Mouse (Mus musculus) forebrain, embryonic 13.5 days (tissue): ENCODE results near the gene Vps35l. TPM values are rescaled to one million over a fixed set of nuclear protein-coding genes. Genes with fewer than 3 reads are reported as not detected.
A peak's percentile ranks its signal among the peaks of the same experiment; 100 is the strongest.

Experiments used
- ATAC-seq: fragments of 200-750 bp; cut with Nextera tagmentation; 2 replicates; pipeline ENCODE4 v1.8.0; 2017
- H3K27ac ChIP-seq: fragments of 300-500 bp; sonication (generic); 2 replicates; pipeline ENCODE4 v1.5.1; 2015; ENCODE audit warnings: inconsistent platforms, mild to moderate bottlenecking, moderate library complexity
- H3K27me3 ChIP-seq: fragments of 300-500 bp; sonication (generic); 2 replicates; pipeline ENCODE4 v1.6.1; 2015; ENCODE audit warnings: mild to moderate bottlenecking, inconsistent platforms
- H3K36me3 ChIP-seq: fragments of 300-500 bp; sonication (generic); 2 replicates; pipeline ENCODE4 v1.6.1; 2015; ENCODE audit warnings: mild to moderate bottlenecking, inconsistent platforms; ENCODE audit not compliant: poor library complexity, severe bottlenecking
- H3K4me1 ChIP-seq: fragments of 300-500 bp; sonication (generic); 2 replicates; pipeline ENCODE4 v1.6.1; 2015; ENCODE audit warnings: inconsistent platforms
- H3K4me2 ChIP-seq: fragments of 300-500 bp; sonication (generic); 2 replicates; pipeline ENCODE4 v1.6.1; 2015; ENCODE audit warnings: inconsistent platforms, mild to moderate bottlenecking, moderate library complexity
- H3K4me3 ChIP-seq: fragments of 300-500 bp; sonication (generic); 2 replicates; pipeline ENCODE4 v1.5.1; 2015; ENCODE audit warnings: mild to moderate bottlenecking, inconsistent platforms
- H3K9ac ChIP-seq: fragments of 300-500 bp; sonication (generic); 2 replicates; pipeline ENCODE4 v1.6.1; 2015; ENCODE audit warnings: mild to moderate bottlenecking, inconsistent platforms
- H3K9me3 ChIP-seq: fragments of 300-500 bp; sonication (generic); replicated peaks from 2 replicates; pipeline ENCODE4 v1.6.1; 2016; ENCODE audit warnings: inconsistent platforms
- WGBS: fragments of 180-500 bp; shearing (Covaris S2); methylation state at CpG from one replicate; pipeline ENCODE4 v1.1.7; 2015; 5-methylcytosine and 5-hydroxymethylcytosine counted together
- polyA plus RNA-seq: library from polyadenylated mRNA; unstranded; fragments of >200 nt; fragmentation: Nextera tagmentation; extraction: Ambion mirVana; gene quantifications from 2 replicates; pipeline ENCODE4 v1.2.1, GENCODE M21; 2015

Gene Vps35l
- polyA plus RNA-seq, 1 experiment from 2014 or later, result 84.2 TPM

DNA sequence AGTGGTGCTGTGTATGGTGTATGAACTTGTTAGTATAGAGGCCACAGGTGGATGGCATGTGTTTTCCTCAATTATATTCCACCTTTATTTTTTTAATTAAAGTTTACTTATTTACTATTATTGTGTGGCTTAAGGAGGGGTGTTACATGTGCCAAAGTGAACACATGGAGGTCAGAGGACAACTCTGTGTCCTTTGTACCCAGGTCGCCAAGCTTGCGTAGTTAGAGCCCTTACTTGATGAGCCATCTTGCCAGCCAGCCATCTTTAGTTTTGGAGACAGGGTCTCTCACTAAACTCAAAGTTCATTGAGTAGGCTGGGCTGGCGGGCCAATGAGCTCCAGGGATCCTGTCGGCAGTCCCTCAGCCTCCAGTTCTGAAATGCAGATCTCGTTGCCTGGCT lies 47.3 kb downstream of the Vps35l start:
- WGBS, result 93% methylated on average over 5 of the region's 5 CpGs
- no peak overlapping the region for H3K4me2 ChIP-seq
- H3K36me3 ChIP-seq, result peaks cover 51% of the 10 kb centered on the region
- no peaks in the 10 kb centered on the region for H3K27me3 ChIP-seq
- no peak for ATAC-seq
- H3K4me1 ChIP-seq, result no peaks in the 10 kb centered on the region
- no peak overlapping the region for H3K27ac ChIP-seq
- H3K9me3 ChIP-seq, result no peaks in the 10 kb centered on the region
- H3K4me3 ChIP-seq, result no peak overlapping the region
- no peak overlapping the region for H3K9ac ChIP-seq

DNA sequence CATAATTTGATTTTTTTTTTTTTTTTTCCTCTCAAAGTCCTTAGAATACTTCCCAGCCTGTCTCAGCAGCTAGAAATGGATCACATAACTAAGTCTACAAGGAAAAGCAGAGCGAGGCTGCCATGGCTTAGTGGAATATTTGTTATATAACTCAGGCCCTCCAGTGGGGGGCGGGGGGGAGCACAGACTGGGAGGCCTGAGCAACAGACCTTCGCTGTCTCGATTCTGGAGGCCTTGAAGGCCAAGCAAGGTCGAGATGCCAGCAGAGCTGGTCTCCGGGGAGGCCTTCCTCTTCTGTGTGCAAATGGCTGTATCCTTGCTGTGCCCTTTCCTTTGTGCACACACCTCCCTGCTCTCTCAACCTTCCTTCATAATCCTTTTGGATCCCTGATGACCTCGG lies 48.5 kb downstream of the Vps35l start:
- ATAC-seq, result no peak
- Histone ChIP-seq H3K4me3 (no peak overlapping the region), H3K9me3 (no peaks in the 10 kb centered on the region), H3K4me1 (no peaks in the 10 kb centered on the region), H3K27ac (no peak overlapping the region), H3K9ac (no peak overlapping the region), H3K4me2 (no peak overlapping the region), H3K36me3 (peaks cover 52% of the 10 kb centered on the region), H3K27me3 (no peaks in the 10 kb centered on the region)
- WGBS, result 59% methylated on average over 7 of the region's 7 CpGs

DNA sequence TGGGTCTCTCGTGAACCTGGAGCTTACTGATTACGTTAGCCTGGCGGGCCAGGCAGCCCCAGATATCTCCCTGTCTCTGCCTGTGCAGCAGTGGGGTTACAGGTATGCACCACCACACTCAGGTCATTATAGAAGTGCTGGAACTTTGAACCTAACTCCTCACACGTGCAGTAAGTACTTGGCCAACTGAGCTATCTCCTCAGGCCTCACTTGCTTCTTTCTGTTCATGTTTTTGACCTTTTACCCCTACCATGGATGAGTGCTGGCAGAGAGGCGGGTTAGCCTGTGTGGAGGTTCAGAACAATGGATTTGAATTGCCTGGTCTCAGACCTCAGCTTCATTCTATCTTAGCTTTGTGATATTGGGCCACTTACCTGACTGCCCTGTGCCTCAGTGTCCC lies 50.3 kb downstream of the Vps35l start:
- H3K27ac ChIP-seq, result no peak overlapping the region
- no peaks in the 10 kb centered on the region for H3K27me3 ChIP-seq
- no peak overlapping the region for H3K9ac ChIP-seq
- H3K4me1 ChIP-seq, result no peaks in the 10 kb centered on the region
- 90% methylated on average over 5 of the region's 5 CpGs for WGBS
- H3K36me3 ChIP-seq, result peaks cover 53% of the 10 kb centered on the region
- no peaks in the 10 kb centered on the region for H3K9me3 ChIP-seq
- H3K4me3 ChIP-seq, result no peak overlapping the region
- no peak overlapping the region for H3K4me2 ChIP-seq
- no peak for ATAC-seq

DNA sequence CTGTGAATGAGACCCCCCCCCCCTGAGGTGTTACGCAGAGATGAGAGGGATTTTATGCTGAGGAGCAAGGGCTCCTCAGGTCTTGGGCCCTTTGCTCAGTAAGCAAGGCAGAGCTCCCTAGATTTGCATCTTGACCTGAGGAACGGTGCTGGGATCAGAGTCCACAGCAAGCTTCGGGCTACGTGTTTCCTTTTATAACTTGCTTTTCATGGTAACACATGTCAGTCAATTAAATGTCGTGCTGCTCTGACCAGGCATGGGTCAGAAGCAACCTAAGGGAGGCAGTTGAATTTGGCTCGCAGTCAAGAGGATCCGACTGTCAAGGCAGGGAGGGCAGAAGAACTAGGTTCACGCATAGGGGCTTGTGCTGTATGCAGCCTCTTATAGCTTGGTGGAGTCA lies 53.9 kb downstream of the Vps35l start:
- no peak for ATAC-seq
- H3K9me3 ChIP-seq, result no peaks in the 10 kb centered on the region
- H3K4me2 ChIP-seq, result no peak overlapping the region
- H3K27me3 ChIP-seq, result no peaks in the 10 kb centered on the region
- no peak overlapping the region for H3K4me3 ChIP-seq
- no peak overlapping the region for H3K9ac ChIP-seq
- H3K4me1 ChIP-seq, result no peaks in the 10 kb centered on the region
- no peak overlapping the region for H3K27ac ChIP-seq
- WGBS, result 85% methylated on average over 8 of the region's 8 CpGs
- H3K36me3 ChIP-seq, result peaks cover 67% of the 10 kb centered on the region

DNA sequence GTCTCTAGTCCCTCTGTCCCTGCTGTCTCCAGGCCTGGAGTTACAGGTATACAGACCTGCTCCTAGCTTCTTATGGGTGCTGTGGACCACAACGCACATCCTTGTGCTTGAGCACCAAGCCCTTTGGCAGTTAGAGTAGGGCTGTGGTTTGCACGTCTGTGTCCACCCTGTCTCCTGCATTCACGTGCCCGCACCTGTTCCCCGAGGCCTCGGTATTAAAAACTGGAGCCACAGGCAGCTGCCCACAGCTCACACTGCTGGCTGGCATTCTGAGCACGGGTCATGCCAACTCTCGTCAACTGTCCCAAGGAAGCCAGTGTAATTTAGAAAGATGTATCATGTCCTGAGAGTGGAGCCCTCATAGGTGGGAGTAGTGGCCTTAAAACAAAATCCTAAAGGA lies 55.8 kb downstream of the Vps35l start:
- H3K9ac ChIP-seq, result no peak overlapping the region
- no peaks in the 10 kb centered on the region for H3K4me1 ChIP-seq
- no peaks in the 10 kb centered on the region for H3K27me3 ChIP-seq
- 93% methylated on average over 8 of the region's 8 CpGs for WGBS
- H3K27ac ChIP-seq, result no peak overlapping the region
- no peak overlapping the region for H3K4me3 ChIP-seq
- H3K36me3 ChIP-seq, result peaks cover 78% of the 10 kb centered on the region
- H3K4me2 ChIP-seq, result no peak overlapping the region
- no peaks in the 10 kb centered on the region for H3K9me3 ChIP-seq
- ATAC-seq, result no peak

DNA sequence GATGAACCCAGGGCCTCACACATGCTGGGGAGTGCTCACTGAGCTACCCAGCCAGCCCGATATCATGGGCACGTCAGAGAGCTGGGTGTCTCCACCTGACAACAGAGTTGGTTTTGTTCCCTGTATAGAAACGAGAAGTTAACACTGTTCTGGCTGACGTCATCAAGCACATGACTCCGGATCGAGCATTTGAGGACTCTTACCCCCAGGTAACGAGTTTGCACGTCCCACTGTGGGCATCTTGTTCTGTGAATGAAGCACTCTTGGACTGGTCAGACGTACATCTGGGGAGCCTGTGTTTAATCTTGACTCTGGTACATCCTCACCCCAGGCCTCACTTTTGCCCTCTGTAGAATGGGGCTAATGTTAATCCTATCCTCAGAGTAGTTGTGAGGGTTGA lies 56.8 kb downstream of the Vps35l start:
- whole genome bisulfite sequencing, result 87% methylated on average over 9 of the region's 9 CpGs
- ATAC-seq, result no peak

DNA sequence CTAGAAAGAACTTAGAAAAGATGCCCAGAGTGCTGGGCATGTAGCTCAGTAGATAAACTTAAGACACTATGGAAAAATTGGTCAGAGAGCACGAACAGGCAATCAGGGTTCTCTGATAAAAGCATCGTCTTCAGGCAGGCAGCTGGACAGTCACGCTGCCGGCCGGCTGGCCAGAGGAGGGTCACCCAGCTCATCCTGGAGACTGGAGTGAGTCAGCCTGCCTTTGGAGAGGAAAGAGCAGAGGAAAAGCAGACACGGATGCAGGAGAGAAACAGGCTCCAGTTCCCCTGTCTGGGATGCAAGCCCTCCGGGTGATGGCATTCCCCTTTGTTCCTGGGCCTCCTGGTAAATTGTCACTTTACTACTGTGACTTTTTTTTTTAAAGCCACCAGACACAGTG lies 57.6 kb downstream of the Vps35l start:
- H3K4me3 ChIP-seq, result no peak overlapping the region
- H3K36me3 ChIP-seq, result peaks cover 74% of the 10 kb centered on the region
- ATAC-seq, result no peak
- H3K9ac ChIP-seq, result no peak overlapping the region
- no peaks in the 10 kb centered on the region for H3K4me1 ChIP-seq
- no peaks in the 10 kb centered on the region for H3K27me3 ChIP-seq
- WGBS, result 90% methylated on average over 7 of the region's 7 CpGs
- H3K9me3 ChIP-seq, result no peaks in the 10 kb centered on the region
- H3K4me2 ChIP-seq, result no peak overlapping the region
- H3K27ac ChIP-seq, result no peak overlapping the region

More for the DNA sequence above, 56.8 kb downstream of the Vps35l start:
- Histone ChIP-seq H3K36me3 (peaks cover 74% of the 10 kb centered on the region), H3K27me3 (no peaks in the 10 kb centered on the region), H3K27ac (no peak overlapping the region), H3K9ac (no peak overlapping the region), H3K4me3 (no peak overlapping the region), H3K4me1 (no peaks in the 10 kb centered on the region), H3K4me2 (no peak overlapping the region), H3K9me3 (no peaks in the 10 kb centered on the region)

DNA sequence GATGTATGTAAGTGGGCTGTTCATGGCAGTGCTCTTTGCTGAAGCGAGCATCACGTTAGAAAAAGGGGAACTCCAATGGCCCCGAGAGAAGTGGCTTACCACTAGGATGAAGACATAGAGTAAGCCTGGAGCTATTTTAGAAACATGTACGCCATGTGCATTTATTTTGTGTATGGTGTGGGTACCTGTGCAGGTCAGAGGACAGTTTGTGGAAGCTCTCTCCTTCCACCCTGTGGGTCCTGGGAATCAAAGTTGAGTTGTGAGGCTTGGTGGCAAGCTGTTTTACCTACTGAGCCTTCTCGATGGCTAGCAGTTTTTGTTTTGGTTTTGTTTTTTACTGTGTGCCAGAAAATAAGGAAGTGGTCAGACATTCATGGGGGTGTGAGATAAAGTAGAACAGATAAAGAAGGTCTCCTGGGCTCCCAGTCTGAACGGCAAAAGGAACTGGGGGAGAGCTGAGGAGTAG lies 58.1 kb downstream of the Vps35l start:
- no peak overlapping the region for H3K4me2 ChIP-seq
- H3K9me3 ChIP-seq, result no peaks in the 10 kb centered on the region
- no peak for ATAC-seq
- H3K27me3 ChIP-seq, result no peaks in the 10 kb centered on the region
- H3K4me1 ChIP-seq, result no peaks in the 10 kb centered on the region
- H3K36me3 ChIP-seq, result peaks cover 74% of the 10 kb centered on the region
- H3K9ac ChIP-seq, result no peak overlapping the region
- no peak overlapping the region for H3K27ac ChIP-seq
- WGBS, result 91% methylated on average over 6 of the region's 6 CpGs
- no peak overlapping the region for H3K4me3 ChIP-seq

DNA sequence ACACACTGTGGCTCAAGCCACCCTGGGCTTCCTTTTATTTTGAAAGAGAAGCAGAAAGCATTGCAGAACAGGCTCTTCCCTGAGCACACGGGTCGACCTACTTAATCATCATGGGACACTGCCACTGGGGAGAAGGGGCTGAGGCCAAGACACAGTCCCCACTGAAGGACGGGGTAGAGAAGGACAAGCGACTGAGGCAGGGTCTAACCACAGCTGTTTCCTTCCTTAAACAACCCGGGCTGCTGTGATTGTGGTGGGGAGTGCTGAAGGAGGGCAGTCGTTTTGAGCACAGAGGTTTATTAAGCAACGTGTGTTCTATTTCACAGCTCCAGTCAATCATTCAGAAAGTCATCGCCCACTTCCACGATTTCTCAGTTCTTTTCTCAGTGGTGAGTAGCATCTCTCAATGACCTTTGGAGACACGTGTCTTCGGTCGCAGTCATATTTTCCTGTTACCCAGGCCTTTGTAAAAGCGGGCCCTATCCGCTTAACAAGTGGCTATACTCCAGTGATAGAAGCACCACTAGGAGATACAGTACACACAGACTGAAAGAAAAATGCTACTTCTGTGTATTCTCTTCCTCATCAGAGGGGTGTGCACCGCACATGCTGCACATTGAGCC lies 60.2 kb downstream of the Vps35l start:
- H3K9me3 ChIP-seq, result no peaks in the 10 kb centered on the region
- no peak overlapping the region for H3K4me3 ChIP-seq
- no peak overlapping the region; the same call in 1 of the 2 replicates for H3K27ac ChIP-seq
- H3K27me3 ChIP-seq, result no peaks in the 10 kb centered on the region
- peaks cover 77% of the 10 kb centered on the region for H3K36me3 ChIP-seq
- ATAC-seq, result no peak
- 90% methylated on average over 15 of the region's 15 CpGs for WGBS
- no peaks in the 10 kb centered on the region for H3K4me1 ChIP-seq
- no peak overlapping the region for H3K9ac ChIP-seq
- no peak overlapping the region for H3K4me2 ChIP-seq

DNA sequence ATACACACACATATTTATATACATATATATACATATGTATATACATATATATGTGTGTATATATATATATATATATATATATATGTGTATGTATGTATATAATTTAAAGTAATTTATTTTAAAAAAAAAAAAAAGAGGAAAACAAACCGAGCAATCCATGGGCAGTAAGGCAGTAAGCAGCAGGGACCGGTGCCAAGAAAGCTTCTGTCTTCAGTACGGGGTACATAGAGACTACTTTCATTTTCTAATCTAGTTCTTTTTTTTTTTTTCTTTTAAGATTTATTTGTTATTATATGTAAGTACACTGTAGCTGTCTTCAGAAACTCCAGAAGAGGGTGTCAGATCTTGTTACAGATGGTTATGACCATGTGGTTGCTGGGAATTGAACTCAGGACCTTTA lies 61.8 kb downstream of the Vps35l start:
- Histone ChIP-seq H3K27me3 (no peaks in the 10 kb centered on the region), H3K9ac (no peak overlapping the region), H3K36me3 (peaks cover 72% of the 10 kb centered on the region), H3K27ac (no peak overlapping the region), H3K4me1 (peaks cover 5% of the 10 kb centered on the region; the same call in 1 of the 2 replicates), H3K4me3 (no peak overlapping the region), H3K4me2 (no peak overlapping the region), H3K9me3 (no peaks in the 10 kb centered on the region)
- whole genome bisulfite sequencing, result 90% methylated on average over 3 of the region's 3 CpGs
- no peak for ATAC-seq

DNA sequence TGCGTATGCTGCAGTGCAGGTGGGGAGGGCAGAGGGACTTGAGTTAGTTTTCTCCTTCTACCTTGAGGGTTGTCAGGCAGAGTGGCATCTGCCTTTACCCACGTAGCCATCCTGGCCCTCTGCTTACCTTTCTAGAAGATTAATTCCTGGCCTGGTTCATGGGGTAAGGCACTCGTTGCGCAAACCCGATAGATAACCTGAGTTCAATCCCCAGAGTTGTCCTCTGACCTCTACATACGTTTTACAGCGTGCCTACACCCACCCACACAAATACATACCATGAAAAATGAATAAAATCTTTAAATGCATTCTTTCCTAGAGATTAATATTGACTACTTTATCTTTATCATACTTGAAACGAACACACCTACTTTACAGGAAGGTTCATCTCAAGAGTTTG lies 63.4 kb downstream of the Vps35l start:
- peaks cover 64% of the 10 kb centered on the region for H3K36me3 ChIP-seq
- WGBS, result 95% methylated on average over 8 of the region's 8 CpGs

DNA sequence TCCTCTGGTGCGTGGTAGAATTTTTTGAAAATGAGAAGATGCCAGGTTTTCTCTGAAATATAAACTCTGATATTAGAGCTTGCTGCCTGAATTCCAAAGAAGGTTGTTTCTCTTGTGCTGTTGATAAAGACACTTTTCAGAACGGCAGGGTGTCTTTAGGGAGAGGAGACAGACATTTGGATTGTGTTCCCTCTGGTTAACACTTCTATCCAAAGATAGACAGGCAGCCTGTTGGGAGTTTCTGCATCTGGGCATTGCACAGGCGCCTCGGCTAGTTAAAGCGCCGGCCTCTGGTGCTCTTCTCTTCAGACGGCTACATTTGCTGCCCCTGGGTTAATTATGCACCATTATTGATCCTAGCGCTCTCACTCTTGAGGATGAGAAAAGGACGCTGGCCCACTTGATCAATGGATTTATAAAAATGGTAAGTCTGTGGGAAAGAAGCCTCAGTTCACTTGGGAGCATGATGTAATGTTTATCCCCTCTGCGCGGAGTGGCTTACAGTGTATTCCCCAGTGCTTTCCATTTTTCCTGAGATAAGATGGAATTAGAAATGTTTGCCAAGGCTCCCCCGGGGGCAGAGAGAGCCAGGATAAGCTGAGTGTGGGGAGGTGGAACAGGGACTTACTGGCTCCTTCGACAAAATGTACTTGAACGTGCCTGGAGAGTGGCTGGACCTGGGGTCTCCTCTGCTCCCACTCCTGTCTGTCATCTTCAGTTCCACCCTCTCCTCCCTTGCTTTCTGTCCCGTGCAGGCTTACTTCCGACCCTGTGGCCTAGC lies 66.8 kb downstream of the Vps35l start:
- Histone ChIP-seq H3K27ac (peak overlapping the region; percentile 25; the same call in 1 of the 2 replicates), H3K9ac (no peak overlapping the region), H3K4me2 (no peak overlapping the region), H3K4me3 (no peak overlapping the region), H3K27me3 (no peaks in the 10 kb centered on the region), H3K36me3 (peaks cover 65% of the 10 kb centered on the region), H3K4me1 (peaks cover 7% of the 10 kb centered on the region; the same call in 1 of the 2 replicates), H3K9me3 (no peaks in the 10 kb centered on the region)
- no peak for ATAC-seq
- WGBS, result 59% methylated on average over 16 of the region's 16 CpGs

More for the DNA sequence above, 63.4 kb downstream of the Vps35l start:
- H3K9ac ChIP-seq, result no peak overlapping the region
- H3K9me3 ChIP-seq, result no peaks in the 10 kb centered on the region
- ATAC-seq, result no peak
- peaks cover 7% of the 10 kb centered on the region; the same call in 1 of the 2 replicates for H3K4me1 ChIP-seq
- no peak overlapping the region for H3K27ac ChIP-seq
- no peaks in the 10 kb centered on the region for H3K27me3 ChIP-seq
- no peak overlapping the region for H3K4me2 ChIP-seq
- H3K4me3 ChIP-seq, result no peak overlapping the region
